Mouse (Mus musculus) forebrain, postnatal 0 days (tissue): Measurements from ENCODE around the gene Sept4. TPM values are rescaled to one million over a fixed set of nuclear protein-coding genes. Genes with fewer than 3 reads are reported as not detected.

Source experiments
- ATAC-seq: fragments of 200-750 bp; cut with Nextera tagmentation; 2 replicates; pipeline ENCODE4 v1.8.0; 2017; ENCODE audit warnings: mild to moderate bottlenecking, moderate library complexity
- DNase-seq: peaks from one replicate; pipeline ENCODE4 v3.0.0-alpha.2; 2015
- H3K27ac ChIP-seq: fragments of 300-500 bp; sonication (generic); 2 replicates; pipeline ENCODE4 v1.5.1; 2014; ENCODE audit warnings: low read depth, mild to moderate bottlenecking, antibody characterized with exemption, low read length, moderate library complexity, mixed read lengths
- H3K27me3 ChIP-seq: fragments of 300-500 bp; sonication (generic); 2 replicates; pipeline ENCODE4 v1.6.1; 2014; ENCODE audit warnings: mild to moderate bottlenecking, low read length, mixed read lengths; ENCODE audit not compliant: insufficient read depth
- H3K36me3 ChIP-seq: fragments of 300-500 bp; sonication (generic); 2 replicates; pipeline ENCODE4 v1.6.1; 2014; ENCODE audit warnings: mild to moderate bottlenecking, moderate library complexity; ENCODE audit not compliant: insufficient read depth
- H3K4me1 ChIP-seq: fragments of 300-500 bp; sonication (generic); 2 replicates; pipeline ENCODE4 v1.6.1; 2014; ENCODE audit warnings: antibody characterized with exemption; ENCODE audit not compliant: insufficient read depth
- H3K4me2 ChIP-seq: fragments of 300-500 bp; sonication (generic); 2 replicates; pipeline ENCODE4 v1.6.1; 2014; ENCODE audit warnings: low read depth, mild to moderate bottlenecking, moderate library complexity
- H3K4me3 ChIP-seq: fragments of 300-500 bp; sonication (generic); 2 replicates; pipeline ENCODE4 v1.5.1; 2014; ENCODE audit warnings: low read depth, low read length, mixed read lengths
- H3K9ac ChIP-seq: fragments of 300-500 bp; sonication (generic); 2 replicates; pipeline ENCODE4 v1.6.1; 2014; ENCODE audit warnings: mild to moderate bottlenecking
- H3K9me3 ChIP-seq: fragments of 300-500 bp; sonication (generic); 2 replicates; pipeline ENCODE4 v1.6.1; 2016; ENCODE audit warnings: low read length
- CTCF ChIP-seq: sonication (generic); IDR thresholded peaks from 2 replicates; pipeline ENCODE4 v1.5.1; 2016; ENCODE audit warnings: antibody characterized with exemption, control low read depth, low read depth
- WGBS: fragments of 180-500 bp; shearing (Covaris S2); extraction: QIAGEN DNeasy Blood & Tissue Kit; methylation state at CpG from one replicate; pipeline ENCODE4 v1.1.7; 2014; 5-methylcytosine and 5-hydroxymethylcytosine counted together
- polyA plus RNA-seq: library from polyadenylated mRNA; unstranded; fragments of >200 nt; fragmentation: Nextera tagmentation; extraction: Ambion mirVana; gene quantifications from 2 replicates; pipeline ENCODE4 v1.2.1, GENCODE M21; 2015
- total RNA-seq: library from RNA; depleted of rRNA; stranded (reverse); fragments of >200 nt; gene quantifications from 2 replicates; pipeline ENCODE4 v1.2.3, GENCODE M21; 2014

Gene Sept4
- total and polyA plus RNA-seq, 2 experiments from 2014 or later = 22.5 to 34.2 TPM

- no peak for ATAC-seq
- H3K27me3 ChIP-seq = no peaks in the 10 kb centered on the region
These were observed 45.3 kb downstream of the Sept4 start for GRCm38 (mm10) chr11:87613972-87614371.

GRCm38 (mm10) chr11:87615551-87615950, 46.8 kb downstream of the Sept4 start:
- no peak for TF ChIP-seq CTCF
- Histone ChIP-seq H3K9ac (no peak overlapping the region), H3K9me3 (no peaks in the 10 kb centered on the region), H3K36me3 (peaks cover 80% of the 10 kb centered on the region), H3K27ac (no peak overlapping the region), H3K4me1 (no peaks in the 10 kb centered on the region), H3K27me3 (no peaks in the 10 kb centered on the region), H3K4me2 (no peak overlapping the region), H3K4me3 (no peak overlapping the region)
- ATAC-seq (no peak), DNase-seq (no peak)
- WGBS = 90% methylated on average over 5 of the region's 5 CpGs

More at GRCm38 (mm10) chr11:87613972-87614371, 45.3 kb downstream of the Sept4 start:
- H3K27ac ChIP-seq = no peak overlapping the region
- no peak overlapping the region for H3K4me3 ChIP-seq
- H3K36me3 ChIP-seq = peaks cover 87% of the 10 kb centered on the region
- no peak overlapping the region for H3K4me2 ChIP-seq
- H3K4me1 ChIP-seq = no peaks in the 10 kb centered on the region
- H3K9ac ChIP-seq = no peak overlapping the region
- H3K9me3 ChIP-seq = no peaks in the 10 kb centered on the region
- TF ChIP-seq CTCF = no peak
- no peak for DNase-seq
- 89% methylated on average over 7 of the region's 7 CpGs for WGBS

- Histone ChIP-seq H3K9me3 (no peaks in the 10 kb centered on the region), H3K4me2 (no peak overlapping the region), H3K4me1 (no peaks in the 10 kb centered on the region), H3K36me3 (peaks cover 80% of the 10 kb centered on the region), H3K27ac (no peak overlapping the region), H3K4me3 (no peak overlapping the region), H3K27me3 (no peaks in the 10 kb centered on the region), H3K9ac (no peak overlapping the region)
- ATAC-seq (no peak), DNase-seq (no peak)
- WGBS = 91% methylated on average over 2 of the region's 2 CpGs
- no peak for TF ChIP-seq CTCF
These were observed 47.2 kb downstream of the Sept4 start for GRCm38 (mm10) chr11:87615952-87616351.

- WGBS = 93% methylated on average over 58 of the region's 69 CpGs
- ATAC-seq = no peak
- H3K36me3 ChIP-seq = peaks cover 71% of the 10 kb centered on the region
- H3K9me3 ChIP-seq = no peaks in the 10 kb centered on the region
- H3K4me2 ChIP-seq = no peak within 1 kb of the TSS
- TF ChIP-seq CTCF = no peak
- no peak within 1 kb of the TSS for H3K4me3 ChIP-seq
- H3K27ac ChIP-seq = no peak within 1 kb of the TSS
- H3K4me1 ChIP-seq = no peaks in the 10 kb centered on the region
- no peaks in the 10 kb centered on the region for H3K27me3 ChIP-seq
- no peak within 1 kb of the TSS for H3K9ac ChIP-seq
- no peak for DNase-seq
These were observed 48.2 kb downstream of the Sept4 start, which contains the start of gene Hsf5 for GRCm38 (mm10) chr11:87616790-87617474. TSS of gene Hsf5 (plus strand) at chr11:87617164.

- 94% methylated on average over 32 of the region's 32 CpGs for WGBS
- DNase-seq (no peak), ATAC-seq (no peak)
- Histone ChIP-seq H3K27ac (no peak overlapping the region), H3K27me3 (no peaks in the 10 kb centered on the region), H3K36me3 (peaks cover 68% of the 10 kb centered on the region), H3K4me1 (no peaks in the 10 kb centered on the region), H3K4me3 (no peak overlapping the region), H3K4me2 (no peak overlapping the region), H3K9me3 (no peaks in the 10 kb centered on the region), H3K9ac (no peak overlapping the region)
- no peak for TF ChIP-seq CTCF
These were observed 48.9 kb downstream of the Sept4 start for GRCm38 (mm10) chr11:87617606-87618005.

- DNase-seq = no peak
- 85% methylated on average over 4 of the region's 4 CpGs for WGBS
- ATAC-seq = no peak
- H3K27me3 ChIP-seq = no peaks in the 10 kb centered on the region
- H3K9me3 ChIP-seq = no peaks in the 10 kb centered on the region
- H3K9ac ChIP-seq = no peak overlapping the region
- TF ChIP-seq CTCF = no peak
- peaks cover 40% of the 10 kb centered on the region for H3K36me3 ChIP-seq
- no peak overlapping the region for H3K27ac ChIP-seq
- no peak overlapping the region for H3K4me3 ChIP-seq
- H3K4me2 ChIP-seq = no peak overlapping the region
- H3K4me1 ChIP-seq = no peaks in the 10 kb centered on the region
These were observed 54.5 kb downstream of the Sept4 start for GRCm38 (mm10) chr11:87623160-87623559.

GRCm38 (mm10) chr11:87629859-87630258, 61.2 kb downstream of the Sept4 start:
- Histone ChIP-seq H3K4me1 (no peaks in the 10 kb centered on the region), H3K27me3 (no peaks in the 10 kb centered on the region), H3K27ac (no peak overlapping the region), H3K36me3 (peaks cover 16% of the 10 kb centered on the region; the same call in 1 of the 2 replicates), H3K9me3 (no peaks in the 10 kb centered on the region), H3K4me2 (no peak overlapping the region), H3K9ac (no peak overlapping the region), H3K4me3 (no peak overlapping the region)
- WGBS = 33% methylated on average over 10 of the region's 10 CpGs
- DNase-seq = peak; percentile 40
- ATAC-seq = no peak; the same call in 1 of the 2 replicates
- TF ChIP-seq CTCF = peak; percentile 72
